Mouse (Mus musculus): Measurements from ENCODE around the gene Lhx6.

DNA sequence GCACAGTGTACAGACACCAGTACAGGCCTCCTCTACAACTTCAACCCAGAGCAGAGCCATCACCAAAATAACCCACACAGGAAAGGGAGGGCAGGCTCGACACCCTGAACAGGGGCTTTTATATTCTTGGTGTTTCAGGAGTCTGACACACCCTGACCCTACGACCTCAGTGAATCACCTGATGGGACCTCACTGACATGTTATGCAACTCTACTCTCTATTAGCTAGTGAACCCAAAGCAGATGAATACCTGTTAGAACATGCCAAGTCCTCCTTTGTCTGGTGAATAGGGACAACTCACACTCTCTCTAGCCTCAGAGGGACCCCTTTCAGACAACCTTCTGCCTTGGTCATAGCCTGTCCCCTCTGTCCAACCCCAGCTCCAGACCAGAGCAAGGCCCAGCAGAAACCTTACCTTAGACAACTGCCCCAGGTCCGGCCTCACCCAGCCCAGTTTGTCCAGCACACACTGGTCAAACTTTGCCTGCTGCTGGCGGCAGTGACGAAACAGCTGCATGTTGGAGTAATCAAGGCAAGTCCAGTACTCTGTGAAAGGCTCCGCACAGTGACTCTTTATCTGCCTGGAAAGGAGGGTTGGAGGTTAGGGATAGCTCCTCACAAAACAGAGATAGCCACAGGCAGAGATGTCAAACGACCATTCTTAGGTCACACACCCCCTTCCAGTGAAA lies 65.8 kb downstream of the Lhx6 start:
- TF ChIP-seq CTCF (IDR thresholded peaks at IDR 0.05; ENCODE audit: low read depth) (no peak), EP300 (IDR thresholded peaks at IDR 0.05; ENCODE audit: low read depth) (no peak)

Data from heart, postnatal 0 days (tissue).